ENCODE assay signal across 8 mouse cellular contexts in genomic region chr4:40279276-40279900, GRCm38 (mm10). TPM values are rescaled to one million over a fixed set of nuclear protein-coding genes. Genes with fewer than 3 reads are reported as not detected.
A peak's percentile ranks its signal among the peaks of the same experiment; 100 is the strongest.
DNase-seq lines count a peak whose midpoint lies in the region; ATAC-seq lines count a peak whose summit lies in the region.

Ndufb6 (minus strand) TSS chr4:40279421.

- WGBS in hindbrain, embryonic 15.5 days, result under 1% methylated on average over 36 of the region's 36 CpGs

- peak within 1 kb of the TSS; percentile 73 for H3K27ac ChIP-seq in hindbrain, embryonic 15.5 days (replicated peaks)

- DNase-seq in R1 (ENCODE audit: low read depth, low spot score), result peak; percentile 98
- DNase-seq in cerebellum, postnatal 25 days, result peak; percentile 98 to 99
- DNase-seq in frontal cortex, postnatal 36 days (ENCODE audit: low spot score in 2 of 2), result peak; percentile 93
- peak; percentile 84 for DNase-seq in left cerebral cortex, adult 11 months (ENCODE audit: low spot score)
- DNase-seq in lung, postnatal 4 days, result peak; percentile 96 to 98
- DNase-seq in retina, postnatal 7 days (ENCODE audit: low read depth, low spot score), result peak; percentile 90
- DNase-seq in urinary bladder, adult 2 months (ENCODE audit: low spot score), result peak; percentile 96

- peaks cover 17% of the 10 kb centered on the region; the same call in 1 of the 2 replicates for H3K36me3 ChIP-seq in hindbrain, embryonic 15.5 days

- H3K4me2 ChIP-seq in hindbrain, embryonic 15.5 days, result peak within 1 kb of the TSS; percentile 73

- ATAC-seq in hindbrain, embryonic 15.5 days (ENCODE audit: low FRiP score, low read depth), result peak; percentile 96

- no peaks in the 10 kb centered on the region for H3K9me3 ChIP-seq in hindbrain, embryonic 15.5 days

- H3K4me1 ChIP-seq in hindbrain, embryonic 15.5 days (replicated peaks), result peaks cover 12% of the 10 kb centered on the region

- peak within 1 kb of the TSS; percentile 94 for H3K4me3 ChIP-seq in hindbrain, embryonic 15.5 days

- H3K9ac ChIP-seq in hindbrain, embryonic 15.5 days, result peak within 1 kb of the TSS; percentile 81

- H3K27me3 ChIP-seq in hindbrain, embryonic 15.5 days, result no peaks in the 10 kb centered on the region

RNA-seq across cellular contexts. Expression of gene Ndufb6, which starts in this region (rescaled TPM):
- polyA plus RNA-seq in hindbrain, embryonic 15.5 days (2015; fragmentation: Nextera tagmentation; extraction: Ambion mirVana), result 361 and 394 TPM in 2 replicates
- 137 and 152 TPM in 2 replicates for polyA plus RNA-seq in urinary bladder, adult 2 months (2012; rRNA removed)

Comparison
In these comparisons a context has a peak if more than half of its experiments do, and no peak if none do; other contexts are left out.
1. Peak in every context shown above with its lines: DNase-seq, ATAC-seq, H3K4me3 ChIP-seq and H3K27ac ChIP-seq.